Mouse (Mus musculus) induced T-regulatory cell, adult 2 months (primary cell): ENCODE results near the gene Tspan14.

Source experiments
- DNase-seq: peaks from one replicate; pipeline ENCODE4 v3.0.0-alpha.2; 2012; ENCODE audit warnings: low read depth

Tspan14 gene

GRCm38 (mm10) chr14:40885225-40885624, 81.4 kb downstream of the Tspan14 start:
- no peak for DNase-seq

GRCm38 (mm10) chr14:40874565-40874964, 92.0 kb downstream of the Tspan14 start:
- no peak for DNase-seq

GRCm38 (mm10) chr14:40873961-40874360, 92.6 kb downstream of the Tspan14 start:
- DNase-seq, result no peak

GRCm38 (mm10) chr14:40870598-40870997, 96.0 kb downstream of the Tspan14 start:
- DNase-seq, result no peak

GRCm38 (mm10) chr14:40864811-40865514, 101.6 kb downstream of the Tspan14 start:
- no peak for DNase-seq

- no peak for DNase-seq
Observed at GRCm38 (mm10) chr14:40863659-40864058, 102.9 kb downstream of the Tspan14 start.

GRCm38 (mm10) chr14:40863022-40863421, 103.6 kb downstream of the Tspan14 start:
- peak; percentile 15 for DNase-seq
